Mouse (Mus musculus): Measurements from ENCODE around the gene Bag6.
A peak's percentile ranks its signal among the peaks of the same experiment; 100 is the strongest.
"Not testable (repeated sequence)": the region's sequence is repeated elsewhere in the genome, so short reads cannot be mapped to it uniquely, and the experiment has no call there.

The Bag6 gene

GRCm38 (mm10) chr17:35111774-35112173, 23.2 kb upstream of the Bag6 start:
- DNase-seq (ENCODE audit: low read depth, low spot score): no peak

DNA sequence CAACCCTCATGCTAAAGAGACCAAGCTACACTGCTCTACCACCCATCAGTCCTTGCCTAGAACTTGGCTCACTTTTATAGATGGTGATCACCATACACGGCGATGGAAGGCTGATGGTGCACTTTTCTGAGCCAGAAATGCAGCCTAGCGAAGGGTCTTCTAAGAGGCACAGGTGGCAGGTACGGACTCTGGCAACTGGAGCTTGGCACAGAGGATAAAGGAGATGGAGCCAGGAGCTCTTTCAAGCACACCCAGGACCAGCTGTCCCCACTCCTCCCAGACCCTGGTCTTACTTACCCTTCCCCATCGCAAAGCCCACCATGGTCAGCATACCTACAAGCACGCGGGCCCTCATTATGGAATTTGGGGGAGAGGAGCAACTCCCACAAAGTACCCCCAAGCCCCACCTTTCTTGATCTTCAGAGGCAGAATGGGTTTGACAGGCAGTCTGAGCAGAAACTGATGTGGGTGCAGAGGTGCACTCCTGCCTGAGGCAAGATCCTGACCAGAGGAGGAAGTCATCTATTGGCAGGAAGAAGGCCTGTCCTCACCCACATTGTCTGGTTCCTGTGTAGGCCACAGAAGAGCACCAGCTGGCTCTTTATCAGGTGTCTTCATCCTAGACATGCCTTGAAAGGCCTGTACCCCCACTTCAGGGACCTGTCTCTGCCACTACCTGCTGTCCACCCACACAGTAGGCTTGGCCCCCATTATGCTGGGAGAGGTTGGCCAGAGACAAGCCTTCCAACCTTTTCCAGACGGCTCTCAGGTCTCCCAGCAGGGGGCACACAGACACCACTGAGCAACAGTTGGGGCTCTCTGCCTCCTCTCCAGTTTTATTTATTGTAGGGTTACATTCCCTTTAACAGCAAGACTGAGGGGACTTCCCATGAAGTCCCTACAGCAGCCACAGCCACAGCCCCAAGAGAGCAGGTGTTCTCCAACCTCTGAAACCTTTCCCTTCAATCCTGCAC, 19.6 kb upstream of the Bag6 start, which contains the start of gene Ly6g5b:
Gene Ly6g5b, minus strand, starts transcription at position 383 of the 974 bp plus-strand sequence.
- DNase-seq (ENCODE audit: low read depth, low spot score): no peak

DNA sequence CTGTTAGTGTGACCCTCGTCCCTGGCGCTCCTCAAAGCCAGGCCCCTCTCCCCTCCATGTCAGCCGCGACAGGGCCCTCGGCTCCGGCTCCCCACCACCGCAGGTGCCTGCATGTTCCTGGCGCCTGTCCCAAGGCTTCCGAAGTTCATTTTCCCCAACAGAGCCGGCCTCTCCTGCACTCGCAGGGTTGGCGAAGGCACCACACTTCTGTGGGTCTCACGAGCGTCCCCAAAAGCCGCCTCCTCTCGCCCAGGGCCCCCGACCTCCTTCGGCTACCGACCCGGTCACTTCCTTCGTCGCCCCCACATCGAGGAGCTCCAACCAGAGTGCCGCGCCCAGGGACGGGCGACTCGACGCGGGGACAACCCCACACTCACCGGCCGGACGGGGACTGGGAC, 14.2 kb upstream of the Bag6 start:
- no peak for DNase-seq (ENCODE audit: low read depth, low spot score)

- DNase-seq (ENCODE audit: low read depth, low spot score): peak; percentile 91
Observed at GRCm38 (mm10) chr17:35121143-35121799, 13.7 kb upstream of the Bag6 start, which contains the start of gene Gpank1. Gene Gpank1 (plus strand): TSS chr17:35121455.

DNA sequence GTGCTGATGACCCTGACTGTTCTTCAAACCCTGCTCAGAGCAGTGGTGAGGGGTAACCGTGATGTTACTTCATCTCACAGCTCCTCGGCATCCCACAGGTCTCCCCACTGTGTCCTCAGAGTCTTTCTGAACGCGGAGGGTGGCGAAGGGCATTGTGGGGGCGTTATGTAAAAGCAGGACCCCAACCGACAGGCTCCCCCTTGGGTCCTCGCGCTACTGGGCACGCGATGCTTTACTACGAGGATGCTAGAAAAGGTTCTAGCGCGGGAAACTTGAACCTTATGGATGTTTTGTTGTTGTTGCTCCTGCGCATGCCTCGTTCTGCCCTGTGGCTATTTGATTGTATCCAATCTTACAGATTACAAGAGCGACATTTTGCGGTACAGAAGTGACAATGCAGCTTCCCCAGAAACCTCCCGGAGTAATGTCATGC, 13.1 kb upstream of the Bag6 start, which contains the start of gene Csnk2b:
Gene Csnk2b, minus strand, starts transcription at position 183 of the 433 bp plus-strand sequence.
- DNase-seq (ENCODE audit: low read depth, low spot score): no peak

GRCm38 (mm10) chr17:35123287-35123686, 11.7 kb upstream of the Bag6 start:
- DNase-seq (ENCODE audit: low read depth, low spot score): not testable (repeated sequence)

DNA sequence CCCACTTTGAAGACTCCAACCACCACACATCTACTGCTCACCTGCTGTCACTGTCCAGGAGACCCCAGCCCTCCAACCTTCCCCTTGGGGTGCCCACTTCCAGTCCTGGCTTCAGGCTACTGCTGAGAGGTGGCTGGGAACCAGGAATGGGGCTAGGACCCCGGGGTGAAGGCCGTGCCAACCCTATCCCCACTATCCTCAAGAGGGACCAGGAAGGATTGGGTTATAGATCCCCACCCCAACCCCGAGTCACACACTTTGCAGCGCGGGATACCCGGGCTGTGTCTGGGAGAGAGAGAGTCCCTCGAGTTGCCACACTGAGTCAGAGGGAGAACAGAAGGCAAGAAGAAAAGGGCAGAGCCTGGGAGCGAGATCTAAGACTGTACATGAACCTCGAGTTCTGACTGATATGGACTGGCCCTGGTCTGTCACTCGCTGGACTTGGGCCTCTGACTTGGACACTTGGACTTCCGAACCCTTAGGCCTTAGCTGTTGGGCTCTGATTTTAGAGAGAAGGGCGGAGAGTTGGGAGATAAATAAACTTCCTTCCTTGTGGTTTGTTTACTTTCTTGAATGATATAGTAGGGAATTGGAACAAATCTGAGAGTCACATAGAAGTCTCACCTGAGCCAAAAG, 10.6 kb upstream of the Bag6 start:
- not testable (repeated sequence) for DNase-seq (ENCODE audit: low read depth, low spot score)

DNA sequence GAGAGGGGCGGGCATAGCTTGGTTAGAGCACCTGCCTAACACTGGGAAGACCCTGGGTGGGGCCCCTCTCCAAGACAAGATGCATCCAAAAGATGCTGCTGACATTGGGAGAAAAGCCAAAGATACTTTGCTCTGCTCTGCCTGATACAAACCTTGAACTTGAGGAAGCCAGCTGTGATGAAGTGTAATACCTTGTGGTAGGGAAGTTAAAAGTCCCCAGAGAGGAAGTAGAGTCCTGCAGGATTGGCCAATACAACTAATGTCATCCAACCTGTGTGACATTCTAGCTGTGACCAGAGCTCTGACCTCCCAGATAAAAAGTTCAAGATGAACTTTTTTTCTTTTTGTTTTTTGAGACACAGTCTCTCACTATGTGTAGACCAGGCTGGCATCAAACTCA, 9.9 kb upstream of the Bag6 start:
- DNase-seq (ENCODE audit: low read depth, low spot score): no peak

GRCm38 (mm10) chr17:35125578-35125977, 9.4 kb upstream of the Bag6 start:
- no peak for DNase-seq (ENCODE audit: low read depth, low spot score)

DNA sequence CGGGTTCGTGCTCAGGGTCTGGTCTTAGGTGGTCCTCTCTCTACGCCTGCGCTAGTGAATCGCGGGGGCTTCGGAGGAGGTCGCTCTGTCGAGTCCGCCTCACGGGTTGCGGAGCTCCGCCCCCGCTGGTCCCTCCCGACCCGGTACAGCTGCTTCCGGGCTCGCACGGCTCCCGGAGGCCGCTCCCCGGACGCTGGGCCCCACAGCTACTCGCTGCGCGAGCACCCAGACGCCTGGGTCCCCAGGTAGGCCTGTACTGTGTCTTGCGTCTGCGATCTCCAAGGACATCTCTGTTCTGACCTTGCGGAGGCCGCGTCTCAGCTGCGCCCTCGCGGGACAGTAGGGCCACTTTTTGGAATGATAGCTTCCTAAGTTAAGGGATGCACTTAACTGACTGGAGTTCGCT, 8.8 kb upstream of the Bag6 start, which contains the start of gene D17H6S53E:
Gene D17H6S53E, plus strand, starts transcription at position 168 of the 406 bp plus-strand sequence.
- DNase-seq (ENCODE audit: low read depth, low spot score): peak; percentile 61

GRCm38 (mm10) chr17:35127017-35127416, 8.0 kb upstream of the Bag6 start:
- DNase-seq (ENCODE audit: low read depth, low spot score): no peak

DNA sequence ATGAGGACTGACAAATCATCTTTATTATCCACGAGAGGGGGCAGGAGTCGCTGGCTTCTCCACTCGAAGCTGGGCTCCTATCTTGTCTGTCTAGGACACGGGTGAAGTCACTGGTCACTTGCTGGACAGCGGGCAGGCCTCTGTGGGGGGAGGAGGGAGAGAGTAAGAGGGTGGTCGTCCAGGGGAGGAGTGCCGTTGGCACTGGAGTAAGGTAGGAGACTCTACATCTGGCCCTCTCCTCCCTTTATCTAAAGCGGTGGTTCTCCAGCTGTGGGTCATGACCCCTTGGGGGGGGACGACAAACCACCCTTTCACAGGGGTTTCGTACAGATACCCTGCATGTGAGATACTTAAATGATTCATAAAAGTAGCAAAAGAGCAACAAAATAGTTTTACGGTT, 6.0 kb upstream of the Bag6 start:
- DNase-seq (ENCODE audit: low read depth, low spot score): no peak

DNA sequence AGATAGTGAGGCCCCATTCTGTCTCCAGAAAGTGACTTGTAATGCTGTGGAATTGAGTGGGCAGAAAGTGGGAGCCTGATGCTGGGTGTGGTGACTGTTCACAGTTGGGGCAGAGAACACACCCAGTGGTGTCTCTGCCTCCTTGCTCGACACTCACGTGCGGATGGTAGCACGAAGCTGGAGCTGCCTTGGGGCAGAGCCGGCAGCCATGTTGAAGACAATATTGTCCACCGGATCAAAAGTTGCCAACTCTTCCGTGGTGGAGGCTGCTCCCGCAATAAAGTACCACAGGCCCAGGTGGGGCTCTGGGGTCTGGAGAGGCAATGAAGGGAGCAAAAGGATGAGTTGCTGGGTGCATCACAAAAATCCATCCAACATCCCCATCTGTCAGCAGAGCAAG, 3.9 kb upstream of the Bag6 start:
- DNase-seq (ENCODE audit: low read depth, low spot score): no peak

- no peak for DNase-seq (ENCODE audit: low read depth, low spot score)
Observed at GRCm38 (mm10) chr17:35131500-35132173, 3.3 kb upstream of the Bag6 start, which contains the start of gene Apom. Gene Apom (minus strand): TSS chr17:35132050.

DNA sequence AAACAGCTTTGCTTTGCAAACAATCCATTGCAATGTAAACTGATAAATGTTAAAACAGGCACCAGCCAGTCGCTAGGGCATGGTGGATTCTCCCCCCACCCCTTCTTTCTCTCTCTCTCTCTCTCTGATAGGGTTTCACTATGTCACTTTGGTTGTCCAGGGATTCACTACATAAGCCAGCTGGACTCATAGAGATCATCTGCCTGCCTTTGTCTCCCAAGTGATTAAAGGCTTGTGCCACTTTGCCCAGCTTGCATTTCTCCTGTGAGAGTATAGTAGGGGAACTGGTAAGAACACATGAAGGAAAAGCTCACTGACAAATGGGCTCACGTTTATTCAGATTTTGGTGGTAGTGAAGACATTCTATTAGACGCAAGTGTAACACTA, 2.8 kb upstream of the Bag6 start:
- no peak for DNase-seq (ENCODE audit: low read depth, low spot score)

DNA sequence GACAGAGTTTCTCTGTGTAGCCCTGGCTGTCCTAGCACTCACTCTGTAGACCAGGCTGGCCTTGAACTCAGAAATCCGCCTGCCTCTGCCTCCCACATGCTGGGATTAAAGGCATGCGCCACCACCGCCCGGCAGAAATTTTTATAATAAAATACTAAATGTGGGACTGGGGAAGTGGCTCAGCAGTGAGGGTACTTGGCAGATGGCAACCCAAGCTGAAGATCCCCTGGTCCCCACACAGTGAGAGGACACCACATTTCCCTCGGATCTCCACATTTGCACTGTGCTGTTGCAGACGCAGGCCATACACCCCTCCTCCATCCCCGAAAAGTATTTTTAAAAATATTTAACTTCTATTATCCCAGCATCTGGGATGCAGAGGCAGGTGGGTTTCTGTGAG, 1.5 kb upstream of the Bag6 start:
- no peak for DNase-seq (ENCODE audit: low read depth, low spot score)

DNA sequence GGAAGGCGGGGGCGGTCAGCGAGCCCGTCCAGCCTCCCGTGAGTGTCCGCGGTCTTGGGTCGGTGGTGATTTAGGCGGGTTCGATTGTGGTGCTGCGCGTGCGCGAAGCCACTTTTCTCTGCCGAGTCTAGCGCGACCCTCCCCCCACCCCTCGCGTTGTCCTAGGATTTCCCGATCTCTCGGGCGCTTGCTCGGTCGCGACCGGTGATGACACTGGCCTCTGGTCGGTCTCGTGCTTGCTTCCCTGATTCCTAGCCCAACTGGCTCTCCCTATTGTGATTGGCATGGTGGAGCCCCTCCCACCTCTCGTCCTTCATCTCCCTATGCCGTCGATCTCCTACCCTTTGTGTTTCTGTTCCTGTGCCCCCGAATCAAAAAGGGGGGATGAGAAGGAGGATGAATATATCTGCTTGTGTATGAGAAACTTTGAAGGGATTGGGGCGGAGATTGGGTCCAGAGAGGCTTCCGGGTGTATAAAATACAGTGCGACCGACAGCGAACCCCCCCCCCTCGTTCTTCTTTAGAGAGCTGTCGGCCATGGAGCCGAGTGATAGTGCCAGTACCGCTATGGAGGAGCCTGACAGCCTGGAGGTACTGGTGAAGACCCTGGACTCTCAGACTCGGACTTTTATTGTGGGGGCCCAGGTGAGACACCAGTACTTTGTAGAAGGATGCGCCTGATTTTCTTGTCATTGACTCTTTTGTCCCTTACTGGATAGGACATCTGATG, 778 bp downstream of the Bag6 start:
- peak; percentile 49 for DNase-seq (ENCODE audit: low read depth, low spot score)

GRCm38 (mm10) chr17:35139269-35139668, 4.3 kb downstream of the Bag6 start:
- no peak for DNase-seq (ENCODE audit: low read depth, low spot score)

DNA sequence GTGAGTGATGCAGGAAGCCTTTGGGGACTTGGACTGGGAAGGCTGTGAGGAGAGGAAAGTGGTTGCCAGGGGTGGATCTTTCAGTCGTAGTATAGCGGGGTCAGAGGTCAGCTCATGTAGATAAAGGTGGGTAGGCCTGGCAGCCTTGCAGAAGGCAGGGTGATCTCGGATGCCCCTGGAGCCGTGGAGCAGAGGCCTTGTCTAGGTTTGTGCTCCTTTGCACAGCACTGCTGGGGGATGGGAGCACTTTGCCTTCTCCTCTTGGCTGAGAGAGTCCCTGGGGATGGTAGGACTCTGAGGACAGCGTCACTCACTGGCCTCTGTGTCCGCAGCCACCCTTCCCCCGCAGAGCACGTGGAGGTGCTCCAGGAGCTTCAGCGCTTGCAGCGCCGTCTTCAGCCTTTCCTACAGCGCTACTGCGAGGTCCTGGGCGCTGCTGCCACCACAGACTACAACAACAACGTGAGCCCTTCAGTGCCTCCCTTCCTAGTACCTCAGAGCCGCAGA, 5.6 kb downstream of the Bag6 start:
- no peak for DNase-seq (ENCODE audit: low read depth, low spot score)

DNA sequence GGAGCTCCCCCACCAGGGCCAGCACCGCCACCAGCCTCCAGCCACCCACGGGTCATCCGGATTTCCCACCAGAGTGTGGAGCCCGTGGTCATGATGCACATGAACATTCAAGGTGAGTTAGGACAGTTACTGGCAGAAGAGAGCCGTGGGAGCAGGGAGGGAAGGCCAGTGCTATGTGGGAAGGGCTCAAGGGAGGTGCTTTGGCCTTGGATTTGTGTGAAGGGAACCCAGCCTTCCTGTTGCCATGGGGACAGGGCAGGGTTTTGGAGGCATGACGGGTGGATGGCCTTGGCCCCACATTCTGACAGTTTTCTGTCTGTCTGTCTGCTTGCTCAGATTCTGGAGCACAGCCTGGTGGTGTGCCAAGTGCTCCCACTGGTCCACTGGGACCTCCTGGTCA, 7.0 kb downstream of the Bag6 start:
- DNase-seq (ENCODE audit: low read depth, low spot score): no peak

Measured in c-Kit-negative CD71-positive TER-119-positive erythroid progenitor cells, embryonic 14.5 days (primary cell).